Mouse (Mus musculus) thymus, adult 2 months (tissue): ENCODE measurements at regions not wholly inside any gene's neighbourhood (a gene's known extent, or its start where the extent isn't known, plus 50 kb on each side); places are given as distances from the start of the nearest gene placed in this dataset.

Source experiments
- CTCF ChIP-seq: fragments of 200-500 bp; IDR thresholded peaks from 2 replicates; pipeline ENCODE4 v1.5.1; 2012; ENCODE audit warnings: mild to moderate bottlenecking, control low read depth, low read length, moderate library complexity, borderline replicate concordance; ENCODE audit not compliant: control insufficient read depth, poor library complexity, insufficient read depth; ENCODE audit errors: extremely low read depth
- POLR2A ChIP-seq: fragments of 200-500 bp; IDR thresholded peaks from 2 replicates; pipeline ENCODE4 v1.6.1; 2012; ENCODE audit warnings: mild to moderate bottlenecking, low read length, control low read depth, moderate library complexity; ENCODE audit not compliant: control insufficient read depth, poor library complexity, insufficient read depth; ENCODE audit errors: extremely low read depth

DNA sequence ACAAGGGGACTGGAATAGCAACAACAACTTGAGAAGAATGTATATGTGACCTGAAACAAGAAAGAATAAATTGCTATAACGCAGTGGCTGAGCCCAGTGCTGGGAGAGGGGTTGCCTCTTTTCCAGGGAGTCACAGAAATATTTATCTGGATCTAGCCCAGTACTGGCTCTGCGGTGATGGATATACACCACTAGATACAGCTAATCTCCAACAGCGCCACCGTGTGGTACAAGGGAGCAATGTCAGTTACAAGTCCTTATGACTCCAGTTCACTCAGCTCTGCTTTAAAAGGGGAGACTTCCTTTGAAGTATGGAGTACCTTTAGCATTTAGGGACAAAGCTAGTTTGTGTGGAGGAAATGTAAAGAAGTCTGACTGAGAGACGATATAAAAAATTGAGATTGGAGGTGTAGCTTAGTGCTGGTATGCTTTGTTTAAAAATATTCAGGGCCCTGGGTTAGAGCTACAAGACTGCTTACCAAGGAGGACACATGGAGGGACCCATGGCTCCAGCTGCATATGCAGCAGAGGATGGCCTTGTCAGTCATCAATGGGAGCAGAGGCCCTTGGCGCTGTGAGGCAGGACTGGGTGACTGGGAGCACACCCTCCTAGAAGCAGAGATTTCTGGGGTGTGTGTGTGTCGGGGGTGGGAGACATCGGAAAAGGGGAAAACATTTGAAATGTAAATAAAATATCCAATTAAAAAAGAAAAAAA lies 97.6 kb upstream of the Stxbp6 start:
- no peak for TF ChIP-seq POLR2A
- no peak for TF ChIP-seq CTCF
